Mouse (Mus musculus): ENCODE results near the gene Ttc1. TPM values are rescaled to one million over a fixed set of nuclear protein-coding genes. Genes with fewer than 3 reads are reported as not detected.

The Ttc1 gene
- total and polyA plus RNA-seq, 2 experiments from 2014 or later = 30.0 to 83.2 TPM

DNA sequence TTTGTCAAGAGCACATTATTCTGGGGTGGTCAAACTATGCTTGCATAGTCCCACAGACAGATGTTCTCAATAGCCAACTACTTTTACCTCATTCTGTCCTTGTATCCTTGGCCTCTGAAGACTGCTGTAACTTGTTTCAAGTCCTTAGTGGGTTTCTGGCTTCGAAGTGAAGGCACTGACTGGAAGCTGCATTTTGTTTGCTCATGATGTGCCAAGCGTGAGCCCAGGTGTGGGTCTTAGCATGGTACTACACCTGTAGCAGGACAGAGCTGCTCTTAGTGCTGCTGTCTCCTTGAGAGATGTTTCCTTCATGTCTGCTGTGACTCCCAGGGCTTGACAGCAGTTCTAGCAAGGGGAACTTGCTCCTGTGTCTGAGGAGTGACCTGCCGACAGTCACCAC lies 24.4 kb downstream of the Ttc1 start:
- no peak for TF ChIP-seq CTCF (IDR thresholded peaks at IDR 0.05)
- WGBS = 92% methylated on average over 3 of the region's 3 CpGs
- Histone ChIP-seq H3K4me2 (ENCODE audit: low read depth, low read length, poor library complexity, severe bottlenecking) (no peak overlapping the region), H3K9me3 (ENCODE audit: low read length) (no peaks in the 10 kb centered on the region), H3K27me3 (ENCODE audit: insufficient read depth, low read length) (no peaks in the 10 kb centered on the region), H3K4me1 (ENCODE audit: insufficient read depth, low read length) (no peaks in the 10 kb centered on the region), H3K27ac (ENCODE audit: low read depth, low read length) (no peak overlapping the region), H3K36me3 (ENCODE audit: insufficient read depth, low read length) (peaks cover 12% of the 10 kb centered on the region), H3K9ac (replicated peaks; ENCODE audit: low read length, poor library complexity, severe bottlenecking) (no peak overlapping the region), H3K4me3 (ENCODE audit: low read depth, low read length) (no peak overlapping the region)
- ATAC-seq (ENCODE audit: low FRiP score) (no peak), DNase-seq (ENCODE audit: low spot score) (no peak)

DNA sequence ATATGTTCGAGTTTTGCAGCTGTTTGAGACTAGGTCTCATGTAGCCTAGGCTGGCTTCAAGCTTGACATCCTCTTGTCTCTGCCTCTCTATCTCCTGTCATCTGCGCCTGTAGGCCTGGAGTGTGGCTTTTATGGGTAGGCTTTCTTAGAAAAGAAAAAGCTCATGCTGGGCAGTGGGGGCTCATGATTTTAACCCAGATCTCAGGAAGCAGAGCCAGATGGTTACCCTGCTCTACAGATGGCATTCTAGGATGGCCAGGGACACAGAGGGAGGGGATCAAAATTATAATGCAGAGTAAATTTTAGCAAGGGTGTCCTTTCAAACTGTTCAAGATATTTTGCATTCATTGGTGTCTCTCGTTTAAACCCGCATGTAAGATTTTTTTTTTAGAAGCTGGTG lies 35.6 kb downstream of the Ttc1 start:
- H3K4me2 ChIP-seq (ENCODE audit: low read depth, low read length, poor library complexity, severe bottlenecking) = no peak overlapping the region
- WGBS = 94% methylated on average over 4 of the region's 4 CpGs
- DNase-seq (ENCODE audit: low spot score) (no peak), ATAC-seq (ENCODE audit: low FRiP score) (no peak)
- no peak overlapping the region for H3K4me3 ChIP-seq (ENCODE audit: low read depth, low read length)
- no peaks in the 10 kb centered on the region for H3K27me3 ChIP-seq (ENCODE audit: insufficient read depth, low read length)
- no peaks in the 10 kb centered on the region for H3K9me3 ChIP-seq (ENCODE audit: low read length)
- no peak for TF ChIP-seq CTCF (IDR thresholded peaks at IDR 0.05)
- peaks cover 9% of the 10 kb centered on the region; the same call in 1 of the 2 replicates for H3K36me3 ChIP-seq (ENCODE audit: insufficient read depth, low read length)
- no peak overlapping the region for H3K27ac ChIP-seq (ENCODE audit: low read depth, low read length)
- no peaks in the 10 kb centered on the region for H3K4me1 ChIP-seq (ENCODE audit: insufficient read depth, low read length)
- H3K9ac ChIP-seq (replicated peaks; ENCODE audit: low read length, poor library complexity, severe bottlenecking) = no peak overlapping the region

DNA sequence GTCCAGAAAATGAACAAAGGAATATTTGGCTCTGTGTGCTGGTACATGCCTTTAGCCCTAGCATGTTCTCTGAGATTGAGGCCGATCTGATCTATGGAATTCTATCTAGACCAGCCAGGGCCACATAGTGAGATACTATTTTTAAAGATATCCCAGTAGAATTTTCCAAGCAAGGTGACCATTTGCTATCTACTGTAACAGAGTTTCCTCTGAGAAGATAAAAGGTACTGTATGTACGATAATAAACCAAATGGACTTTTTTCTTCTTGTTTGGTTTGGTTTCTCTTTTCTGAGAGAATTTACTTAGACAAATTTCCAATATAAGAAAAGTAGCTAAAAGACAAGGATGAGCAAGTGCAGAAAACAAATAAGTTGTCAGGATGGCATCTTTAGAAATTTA lies 39.4 kb downstream of the Ttc1 start:
- ATAC-seq (ENCODE audit: low FRiP score) (no peak), DNase-seq (ENCODE audit: low spot score) (no peak)
- no peaks in the 10 kb centered on the region for H3K27me3 ChIP-seq (ENCODE audit: insufficient read depth, low read length)
- H3K9me3 ChIP-seq (ENCODE audit: low read length) = no peaks in the 10 kb centered on the region
- peaks cover 15% of the 10 kb centered on the region for H3K36me3 ChIP-seq (ENCODE audit: insufficient read depth, low read length)
- no peak overlapping the region for H3K9ac ChIP-seq (replicated peaks; ENCODE audit: low read length, poor library complexity, severe bottlenecking)
- no peak overlapping the region for H3K27ac ChIP-seq (ENCODE audit: low read depth, low read length)
- whole genome bisulfite sequencing = 93% methylated on average over 2 of the region's 2 CpGs
- H3K4me1 ChIP-seq (ENCODE audit: insufficient read depth, low read length) = no peaks in the 10 kb centered on the region
- H3K4me3 ChIP-seq (ENCODE audit: low read depth, low read length) = no peak overlapping the region
- TF ChIP-seq CTCF (IDR thresholded peaks at IDR 0.05) = no peak
- H3K4me2 ChIP-seq (ENCODE audit: low read depth, low read length, poor library complexity, severe bottlenecking) = no peak overlapping the region

DNA sequence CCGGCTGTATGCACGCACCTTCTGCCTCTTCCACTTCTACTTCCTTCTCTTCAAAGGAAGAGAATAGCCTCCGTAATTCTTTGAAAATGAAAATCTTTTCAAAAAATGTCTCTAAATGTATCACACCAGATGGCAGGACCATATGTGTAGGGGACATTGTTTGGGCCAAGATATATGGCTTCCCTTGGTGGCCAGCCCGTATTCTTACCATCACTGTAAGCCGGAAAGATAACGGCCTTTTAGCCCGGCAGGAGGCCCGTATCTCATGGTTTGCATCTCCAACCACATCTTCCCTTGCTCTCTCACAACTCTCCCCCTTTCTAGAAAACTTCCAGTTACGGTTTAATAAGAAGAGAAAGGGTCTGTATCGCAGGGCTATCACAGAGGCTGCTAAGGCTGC lies 42.1 kb downstream of the Ttc1 start:
- Histone ChIP-seq H3K4me2 (ENCODE audit: low read depth, low read length, poor library complexity, severe bottlenecking) (no peak overlapping the region), H3K9ac (replicated peaks; ENCODE audit: low read length, poor library complexity, severe bottlenecking) (no peak overlapping the region), H3K27ac (ENCODE audit: low read depth, low read length) (no peak overlapping the region), H3K36me3 (ENCODE audit: insufficient read depth, low read length) (peaks cover 15% of the 10 kb centered on the region), H3K4me3 (ENCODE audit: low read depth, low read length) (no peak overlapping the region), H3K4me1 (ENCODE audit: insufficient read depth, low read length) (no peaks in the 10 kb centered on the region), H3K9me3 (ENCODE audit: low read length) (no peaks in the 10 kb centered on the region), H3K27me3 (ENCODE audit: insufficient read depth, low read length) (no peaks in the 10 kb centered on the region)
- WGBS = 88% methylated on average over 10 of the region's 10 CpGs
- ATAC-seq (ENCODE audit: low FRiP score) (no peak), DNase-seq (ENCODE audit: low spot score) (no peak)
- no peak for TF ChIP-seq CTCF (IDR thresholded peaks at IDR 0.05)

DNA sequence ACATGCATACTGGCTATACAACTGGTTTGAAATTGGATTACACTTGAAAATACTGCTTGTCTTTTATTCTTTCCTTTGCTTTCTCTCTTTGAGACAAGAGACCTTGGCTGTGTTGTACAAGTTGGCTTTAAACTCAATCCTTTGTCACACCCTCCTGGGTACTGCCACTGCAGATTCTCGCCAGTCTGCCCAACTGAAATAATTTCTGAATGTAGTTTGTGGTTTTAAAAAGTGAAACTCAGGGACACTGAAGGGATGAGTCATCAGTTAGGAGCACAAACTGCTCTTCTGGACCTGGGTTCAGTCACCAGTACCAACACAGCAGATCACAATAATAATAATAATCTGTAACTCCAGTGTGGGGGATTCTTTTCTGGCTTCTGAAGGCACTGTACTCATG lies 44.3 kb downstream of the Ttc1 start:
- Histone ChIP-seq H3K9me3 (ENCODE audit: low read length) (no peaks in the 10 kb centered on the region), H3K36me3 (ENCODE audit: insufficient read depth, low read length) (peaks cover 15% of the 10 kb centered on the region), H3K27ac (ENCODE audit: low read depth, low read length) (no peak overlapping the region), H3K4me1 (ENCODE audit: insufficient read depth, low read length) (no peaks in the 10 kb centered on the region), H3K9ac (replicated peaks; ENCODE audit: low read length, poor library complexity, severe bottlenecking) (no peak overlapping the region), H3K27me3 (ENCODE audit: insufficient read depth, low read length) (no peaks in the 10 kb centered on the region), H3K4me2 (ENCODE audit: low read depth, low read length, poor library complexity, severe bottlenecking) (no peak overlapping the region), H3K4me3 (ENCODE audit: low read depth, low read length) (no peak overlapping the region)
- DNase-seq (ENCODE audit: low spot score) (no peak), ATAC-seq (ENCODE audit: low FRiP score) (no peak)
- WGBS = 52% methylated on average over 1 of the region's 1 CpGs
- TF ChIP-seq CTCF (IDR thresholded peaks at IDR 0.05) = no peak

DNA sequence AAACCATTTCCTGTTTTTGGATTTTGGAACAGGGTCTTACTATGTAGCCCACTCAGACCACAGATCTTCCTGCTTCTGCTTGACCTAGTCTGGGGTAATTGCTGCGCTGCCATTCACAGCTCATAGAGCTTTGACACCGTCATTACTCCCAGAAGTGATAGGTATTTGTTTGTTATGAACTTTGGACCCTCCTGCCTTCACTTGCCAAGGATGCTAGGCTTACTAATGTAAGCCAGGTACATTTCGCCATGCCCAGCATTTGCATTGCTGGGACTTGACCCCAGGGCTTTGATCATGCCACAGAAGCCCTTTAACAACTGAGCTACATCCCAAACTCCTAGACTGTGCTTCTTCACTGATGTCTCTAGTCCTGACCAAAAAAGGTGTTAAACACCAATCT lies 47.5 kb downstream of the Ttc1 start:
- Histone ChIP-seq H3K9me3 (ENCODE audit: low read length) (no peaks in the 10 kb centered on the region), H3K27me3 (ENCODE audit: insufficient read depth, low read length) (no peaks in the 10 kb centered on the region), H3K4me3 (ENCODE audit: low read depth, low read length) (no peak overlapping the region), H3K4me2 (ENCODE audit: low read depth, low read length, poor library complexity, severe bottlenecking) (no peak overlapping the region), H3K27ac (ENCODE audit: low read depth, low read length) (no peak overlapping the region), H3K9ac (replicated peaks; ENCODE audit: low read length, poor library complexity, severe bottlenecking) (no peak overlapping the region), H3K4me1 (ENCODE audit: insufficient read depth, low read length) (no peaks in the 10 kb centered on the region), H3K36me3 (ENCODE audit: insufficient read depth, low read length) (peaks cover 12% of the 10 kb centered on the region)
- ATAC-seq (ENCODE audit: low FRiP score) (no peak), DNase-seq (ENCODE audit: low spot score) (no peak)
- no peak for TF ChIP-seq CTCF (IDR thresholded peaks at IDR 0.05)
- 97% methylated on average over 3 of the region's 3 CpGs for WGBS

Data from midbrain, postnatal 0 days (tissue).